Mouse (Mus musculus): ENCODE data around the gene Fbxo42.
A peak's percentile ranks its signal among the peaks of the same experiment; 100 is the strongest.

The Fbxo42 gene

GRCm38 (mm10) chr4:141214337-141214851, 66.7 kb downstream of the Fbxo42 start:
- DNase-seq (ENCODE audit: low read depth, low spot score): no peak

GRCm38 (mm10) chr4:141219583-141220213, 72.0 kb downstream of the Fbxo42 start:
- no peak for DNase-seq (ENCODE audit: low read depth, low spot score)

- no peak for DNase-seq (ENCODE audit: low read depth, low spot score)
These were observed 74.1 kb downstream of the Fbxo42 start for GRCm38 (mm10) chr4:141221848-141222247.

- no peak for DNase-seq (ENCODE audit: low read depth, low spot score)
These were observed 75.0 kb downstream of the Fbxo42 start for GRCm38 (mm10) chr4:141222752-141223151.

DNA sequence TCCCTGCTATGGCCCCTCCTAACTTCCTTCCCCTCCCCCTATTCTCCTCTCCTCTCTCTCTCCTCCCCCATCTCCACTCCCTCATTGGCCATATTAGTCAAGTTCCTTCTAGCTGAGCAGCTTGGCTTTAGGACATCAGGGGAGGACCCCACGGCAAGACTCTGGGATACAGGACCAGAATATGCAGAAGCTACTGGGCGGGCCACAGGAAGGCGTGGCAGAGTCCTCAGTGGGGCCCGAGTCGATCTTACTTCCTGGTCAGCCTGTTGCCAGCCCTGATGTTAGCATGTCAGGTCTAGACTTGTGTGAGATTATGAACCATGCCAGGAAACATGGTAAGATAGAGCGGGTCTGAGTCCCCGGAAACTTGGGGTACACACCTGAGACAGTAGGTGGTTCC, 81.0 kb downstream of the Fbxo42 start:
- no peak for DNase-seq (ENCODE audit: low read depth, low spot score)

DNA sequence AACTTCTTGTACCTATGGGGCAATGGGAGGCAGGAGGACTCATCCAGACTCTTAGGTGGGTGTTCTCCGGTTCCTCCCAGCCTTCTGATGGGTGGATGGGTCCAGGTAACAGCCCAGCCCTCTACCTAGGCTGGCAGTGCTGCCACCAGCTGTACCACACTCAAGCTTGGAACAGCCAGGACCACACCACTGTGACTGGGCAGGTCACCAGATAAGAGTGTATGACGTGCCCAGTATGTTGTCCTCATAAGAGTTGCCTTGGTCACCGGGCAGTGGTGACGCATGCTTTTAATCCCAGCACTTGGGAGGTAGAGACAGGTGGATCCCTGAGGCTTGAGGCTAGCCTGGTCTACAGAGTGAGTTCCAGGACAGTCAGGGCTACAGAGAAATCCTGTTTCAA, 85.5 kb downstream of the Fbxo42 start:
- no peak for DNase-seq (ENCODE audit: low read depth, low spot score)

- DNase-seq (ENCODE audit: low read depth, low spot score): no peak
These were observed 87.9 kb downstream of the Fbxo42 start for GRCm38 (mm10) chr4:141235537-141236111.

- DNase-seq (ENCODE audit: low read depth, low spot score): no peak
These were observed 89.1 kb downstream of the Fbxo42 start for GRCm38 (mm10) chr4:141236856-141237255.

DNA sequence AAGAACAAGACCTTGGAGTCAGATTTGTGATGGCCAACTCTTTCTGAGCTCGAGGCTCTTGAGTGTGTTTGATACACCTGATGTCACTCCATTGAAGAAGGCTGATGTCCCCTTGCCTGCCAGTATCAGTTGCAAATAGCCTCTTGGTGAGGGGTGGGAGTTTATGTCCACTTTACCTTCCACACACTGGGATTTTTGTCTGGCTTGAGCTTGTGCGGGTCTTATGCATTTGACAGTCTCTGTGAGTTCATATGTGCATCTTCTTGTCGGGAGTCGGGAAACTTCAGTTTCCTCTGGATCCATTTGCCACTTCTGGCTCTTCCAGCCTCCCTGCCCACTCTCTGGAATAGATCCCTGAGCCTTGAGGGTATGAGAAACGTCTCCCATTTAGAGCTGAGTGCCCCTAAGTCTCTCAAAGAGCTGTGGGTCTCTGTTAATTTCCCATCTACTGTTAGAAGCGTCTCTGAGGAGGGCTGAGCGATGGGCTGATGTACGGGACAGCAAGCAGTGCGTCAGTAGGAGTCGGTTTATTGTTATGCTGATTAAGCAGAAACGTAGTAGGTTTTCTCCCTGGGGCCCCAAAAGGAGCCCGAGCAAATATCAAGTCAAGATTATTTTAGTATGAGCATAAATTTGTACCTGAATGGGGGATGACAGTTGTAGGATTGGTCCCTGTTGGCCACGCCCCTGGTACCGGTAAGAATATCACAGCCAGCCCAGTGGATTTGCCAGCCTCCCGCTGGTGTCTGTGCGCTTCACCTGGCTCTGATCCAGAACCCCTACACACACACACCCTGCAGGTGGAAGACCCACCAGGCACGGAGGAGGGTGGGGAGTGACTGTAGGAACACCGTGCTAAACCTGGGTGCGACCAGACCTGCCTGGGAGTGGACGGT, 91.0 kb downstream of the Fbxo42 start:
- DNase-seq (ENCODE audit: low read depth, low spot score): no peak

DNA sequence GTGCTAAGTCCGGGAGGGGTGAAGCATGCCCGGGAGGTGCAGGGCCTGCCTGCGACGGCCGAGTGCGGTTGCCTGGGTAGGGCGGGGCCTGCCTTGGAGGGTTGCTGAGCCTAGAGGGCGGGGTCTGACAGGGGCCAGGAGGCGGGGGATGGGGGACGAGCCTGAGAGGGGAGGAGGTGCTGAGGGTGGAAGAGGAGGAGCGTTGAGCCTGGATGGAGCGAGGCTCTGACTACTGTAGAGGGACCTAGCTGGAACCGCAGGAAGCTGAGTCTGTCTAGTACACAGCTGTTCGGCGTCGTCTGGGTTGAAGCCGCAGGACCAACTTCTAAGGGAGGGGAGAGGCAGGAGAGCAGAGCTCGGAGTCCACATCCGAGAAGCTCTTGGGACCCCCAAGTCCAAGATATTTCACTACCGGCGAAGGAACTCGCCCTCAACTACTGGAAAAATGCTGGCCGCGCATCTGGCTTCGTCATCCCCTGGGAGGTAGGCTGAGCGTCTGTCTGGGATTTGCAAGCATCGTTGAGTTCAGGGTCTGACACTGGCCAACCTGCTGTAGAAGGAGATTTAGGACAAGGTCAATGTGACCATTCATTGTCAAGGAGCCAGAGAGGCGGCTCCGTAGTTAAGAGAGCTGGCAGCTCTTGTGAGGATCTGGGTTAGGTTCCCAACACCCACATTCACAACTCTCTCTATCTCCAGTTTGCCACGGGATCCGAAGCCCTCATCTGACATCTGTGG, 91.8 kb downstream of the Fbxo42 start, which contains the start of gene Arhgef19:
Gene Arhgef19, plus strand, starts transcription at position 112 of the 738 bp plus-strand sequence.
- peak; percentile 90 for DNase-seq (ENCODE audit: low read depth, low spot score)

GRCm38 (mm10) chr4:141240617-141241016, 92.9 kb downstream of the Fbxo42 start:
- peak; percentile 71 for DNase-seq (ENCODE audit: low read depth, low spot score)

DNA sequence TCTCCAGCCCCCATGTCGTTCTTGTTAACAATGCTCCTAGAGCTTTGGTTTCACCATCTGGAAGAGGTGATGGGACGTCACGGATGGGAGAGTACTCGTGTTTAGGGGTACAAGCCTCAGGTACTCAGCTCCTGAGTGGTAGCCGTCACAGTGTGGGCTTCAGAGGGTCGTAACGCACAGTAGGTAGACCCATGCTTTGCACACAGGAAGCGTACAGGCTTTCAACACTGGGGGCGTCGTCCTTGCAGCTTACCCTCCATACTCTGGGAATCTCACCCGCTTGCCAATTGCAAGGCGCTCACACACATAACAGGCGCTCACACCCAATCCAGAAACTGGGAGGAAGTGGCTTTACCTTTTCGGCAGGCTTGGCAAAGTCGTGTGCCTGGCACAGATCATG, 94.1 kb downstream of the Fbxo42 start:
- no peak for DNase-seq (ENCODE audit: low read depth, low spot score)

DNA sequence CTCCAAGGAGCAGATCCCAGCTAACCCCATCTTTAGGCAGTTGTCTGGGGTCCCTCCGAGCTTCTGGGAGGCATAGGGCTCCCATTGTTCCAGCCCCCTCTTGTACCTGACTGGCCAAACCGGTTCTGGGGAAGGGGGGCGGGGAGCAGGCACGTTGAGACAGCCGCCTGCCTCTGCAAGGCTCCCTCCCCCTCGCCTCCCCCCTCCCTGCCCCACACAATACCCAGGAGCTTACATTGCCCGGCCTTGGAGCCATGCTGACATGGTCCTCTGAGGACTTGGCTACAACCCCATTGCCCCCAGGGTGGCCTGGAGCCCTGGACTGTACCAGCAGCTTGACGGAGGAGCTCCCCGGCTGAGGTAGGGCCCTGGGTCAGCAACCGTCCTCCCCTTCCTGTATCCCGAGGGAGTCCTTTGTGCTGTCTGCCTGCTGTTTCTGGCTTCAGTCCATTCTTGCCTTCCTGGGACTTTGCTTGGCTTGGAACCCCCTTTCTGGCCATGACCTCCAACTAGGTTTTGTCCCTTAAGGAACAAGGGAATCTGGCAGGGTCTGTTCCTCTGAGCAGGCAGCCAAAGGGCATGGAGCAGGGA, 95.0 kb downstream of the Fbxo42 start:
- no peak for DNase-seq (ENCODE audit: low read depth, low spot score)

DNA sequence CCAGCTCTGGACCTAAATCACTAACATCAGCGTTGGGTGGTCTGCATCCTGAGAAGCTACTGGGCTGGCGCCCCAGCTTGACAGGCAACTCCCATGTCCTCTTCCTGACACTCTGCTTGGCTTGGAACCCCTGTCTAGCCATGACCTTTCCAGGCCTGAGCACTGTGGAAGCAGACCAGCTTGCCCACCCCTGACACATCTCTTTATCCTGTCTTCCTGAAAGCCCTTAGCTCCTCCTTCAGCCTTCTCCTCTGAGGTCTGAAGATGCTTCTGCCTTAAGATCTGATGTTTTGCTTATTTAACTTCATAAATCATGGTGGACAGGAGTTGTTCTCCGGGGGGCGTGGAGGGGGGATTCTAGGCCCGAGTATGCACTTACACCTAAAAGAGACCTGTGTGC, 95.9 kb downstream of the Fbxo42 start:
- no peak for DNase-seq (ENCODE audit: low read depth, low spot score)

DNA sequence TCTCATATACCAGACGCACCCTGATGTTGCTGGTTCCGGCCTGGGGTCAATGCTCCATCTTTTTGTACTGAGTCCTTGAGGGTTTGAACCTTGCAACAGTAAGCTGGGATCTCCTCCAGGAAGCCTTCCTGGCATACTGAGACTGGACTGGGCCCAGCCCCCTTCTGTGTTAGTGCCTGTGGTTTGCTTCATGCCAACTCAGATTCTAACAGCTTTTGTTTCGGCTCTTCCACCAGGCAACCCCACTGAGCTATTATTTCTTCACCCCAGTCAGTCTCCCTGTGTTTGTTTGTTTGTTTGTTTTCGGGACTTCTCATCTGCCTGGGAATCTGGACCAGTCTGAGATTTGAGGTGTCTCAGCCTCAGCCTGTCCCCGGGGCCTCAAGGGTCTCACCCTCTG, 96.7 kb downstream of the Fbxo42 start:
- DNase-seq (ENCODE audit: low read depth, low spot score): no peak

DNA sequence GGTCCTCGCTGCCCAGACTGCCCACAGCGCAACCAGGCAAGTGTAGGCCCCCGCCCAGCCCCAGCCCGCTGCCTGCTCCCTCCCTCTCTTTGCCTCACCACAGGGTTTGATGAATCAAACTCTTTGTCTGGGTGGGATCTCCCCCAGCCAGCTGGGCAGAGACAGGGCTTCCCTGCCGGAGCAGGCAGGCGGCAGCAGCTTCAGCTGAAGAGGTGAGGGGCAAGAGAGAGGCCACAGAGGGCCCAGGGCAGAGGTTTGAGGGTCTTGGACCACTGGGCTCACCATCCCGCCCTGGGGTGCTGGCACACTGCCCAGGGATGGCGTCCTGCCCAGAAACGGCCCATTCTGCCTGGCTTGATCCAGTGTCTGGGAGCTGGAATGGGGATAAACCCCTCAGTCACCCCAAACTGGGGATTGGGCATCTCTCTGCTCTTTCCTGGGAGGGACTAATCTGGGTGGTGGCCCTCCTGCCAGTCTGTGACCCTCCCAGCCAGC, 97.3 kb downstream of the Fbxo42 start:
- DNase-seq (ENCODE audit: low read depth, low spot score): no peak

GRCm38 (mm10) chr4:141246089-141246997, 98.6 kb downstream of the Fbxo42 start:
- DNase-seq (ENCODE audit: low read depth, low spot score): no peak

DNA sequence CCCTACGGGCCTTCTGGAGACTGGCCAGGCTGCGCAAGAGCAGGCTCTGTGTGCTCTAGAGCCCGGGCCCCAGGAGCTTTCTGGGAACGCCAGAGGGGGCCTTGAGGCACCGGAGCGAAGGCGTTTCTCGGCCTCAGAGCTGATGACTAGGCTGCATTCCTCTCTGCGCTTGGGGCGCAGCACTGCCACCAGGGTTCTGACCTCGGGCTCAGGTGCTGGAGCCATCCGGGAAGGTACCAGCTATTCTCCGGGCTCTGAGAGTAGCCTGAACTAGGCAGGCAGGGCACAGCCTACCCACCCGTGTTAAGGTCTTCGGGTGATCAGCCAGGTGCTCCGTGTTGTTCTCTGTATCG, 99.3 kb downstream of the Fbxo42 start:
- DNase-seq (ENCODE audit: low read depth, low spot score): no peak

GRCm38 (mm10) chr4:141247776-141248613, 100.3 kb downstream of the Fbxo42 start:
- DNase-seq (ENCODE audit: low read depth, low spot score): no peak
